Mouse (Mus musculus): ENCODE results near the gene Otulinl. TPM values are rescaled to one million over a fixed set of nuclear protein-coding genes. Genes with fewer than 3 reads are reported as not detected.

Otulinl gene
- polyA plus RNA-seq, 1 experiment from 2014 or later: 26.5 TPM

DNA sequence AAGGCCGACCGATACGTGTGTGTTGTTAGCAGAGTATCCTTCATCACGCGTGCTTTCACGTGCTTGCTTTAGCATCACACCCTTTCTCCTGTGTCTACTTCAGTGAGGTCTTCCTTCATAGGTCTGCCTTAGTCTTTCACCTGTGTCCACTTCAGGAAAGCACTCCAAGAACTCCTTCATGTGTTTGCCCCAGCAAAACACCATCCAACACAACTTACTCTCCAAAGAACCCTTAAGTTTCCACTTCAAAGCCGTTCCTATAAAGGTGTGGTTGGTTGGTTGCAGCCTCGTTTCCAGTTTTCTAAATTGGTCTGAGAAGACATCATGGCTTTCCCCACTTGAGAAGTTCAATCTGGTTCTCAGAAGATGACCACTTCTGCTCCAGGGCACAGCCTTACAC lies 34.7 kb downstream of the Otulinl start:
- H3K27me3 ChIP-seq: no peaks in the 10 kb centered on the region
- H3K9ac ChIP-seq: no peak overlapping the region
- H3K4me1 ChIP-seq: no peaks in the 10 kb centered on the region
- no peaks in the 10 kb centered on the region for H3K36me3 ChIP-seq
- no peaks in the 10 kb centered on the region for H3K9me3 ChIP-seq (replicated peaks)
- no peak overlapping the region for H3K4me2 ChIP-seq
- no peak overlapping the region for H3K4me3 ChIP-seq (replicated peaks)
- no peak for ATAC-seq (replicated peaks; ENCODE audit: low FRiP score)
- no peak overlapping the region for H3K27ac ChIP-seq
- WGBS: 90% methylated on average over 8 of the region's 8 CpGs

GRCm38 (mm10) chr15:27645250-27645649 lies 36.1 kb downstream of the Otulinl start:
- no peak overlapping the region for H3K9ac ChIP-seq
- H3K27me3 ChIP-seq: no peaks in the 10 kb centered on the region
- no peak overlapping the region for H3K4me3 ChIP-seq (replicated peaks)
- H3K4me1 ChIP-seq: no peaks in the 10 kb centered on the region
- no peaks in the 10 kb centered on the region for H3K9me3 ChIP-seq (replicated peaks)
- WGBS: 86% methylated on average over 3 of the region's 3 CpGs
- H3K4me2 ChIP-seq: no peak overlapping the region
- no peak for ATAC-seq (replicated peaks; ENCODE audit: low FRiP score)
- no peak overlapping the region for H3K27ac ChIP-seq
- no peaks in the 10 kb centered on the region for H3K36me3 ChIP-seq

DNA sequence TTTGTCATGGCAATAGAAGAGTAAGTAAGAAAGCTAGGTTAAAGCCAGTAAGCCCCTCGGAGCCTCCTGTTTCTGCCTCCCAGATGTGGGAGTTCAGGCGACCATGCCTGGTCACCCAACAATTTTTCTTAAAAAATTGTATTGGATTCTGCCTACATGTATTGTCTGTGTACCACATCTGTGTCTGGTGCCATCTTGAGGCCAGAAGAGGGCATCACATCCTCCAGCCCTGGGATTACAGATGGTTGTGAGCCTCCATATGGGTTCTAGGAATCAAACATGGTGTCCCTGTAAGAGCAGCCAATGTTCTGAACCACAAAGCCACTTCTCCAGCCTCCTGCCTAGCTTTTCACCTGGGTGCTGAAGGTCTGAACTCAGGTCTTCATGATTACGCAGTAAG lies 38.5 kb downstream of the Otulinl start:
- no peak overlapping the region for H3K4me2 ChIP-seq
- no peak for ATAC-seq (replicated peaks; ENCODE audit: low FRiP score)
- H3K9me3 ChIP-seq (replicated peaks): no peaks in the 10 kb centered on the region
- H3K4me1 ChIP-seq: no peaks in the 10 kb centered on the region
- no peaks in the 10 kb centered on the region for H3K36me3 ChIP-seq
- H3K4me3 ChIP-seq (replicated peaks): no peak overlapping the region
- no peak overlapping the region for H3K9ac ChIP-seq
- H3K27ac ChIP-seq: no peak overlapping the region
- WGBS: 82% methylated on average over 3 of the region's 3 CpGs
- no peaks in the 10 kb centered on the region for H3K27me3 ChIP-seq

GRCm38 (mm10) chr15:27641171-27641570 lies 40.2 kb downstream of the Otulinl start:
- Histone ChIP-seq H3K27ac (no peak overlapping the region), H3K4me3 (replicated peaks) (no peak overlapping the region), H3K36me3 (no peaks in the 10 kb centered on the region), H3K9ac (no peak overlapping the region), H3K27me3 (no peaks in the 10 kb centered on the region), H3K4me1 (no peaks in the 10 kb centered on the region), H3K9me3 (replicated peaks) (no peaks in the 10 kb centered on the region), H3K4me2 (no peak overlapping the region)
- 61% methylated on average over 12 of the region's 12 CpGs for WGBS
- no peak for ATAC-seq (replicated peaks; ENCODE audit: low FRiP score)

DNA sequence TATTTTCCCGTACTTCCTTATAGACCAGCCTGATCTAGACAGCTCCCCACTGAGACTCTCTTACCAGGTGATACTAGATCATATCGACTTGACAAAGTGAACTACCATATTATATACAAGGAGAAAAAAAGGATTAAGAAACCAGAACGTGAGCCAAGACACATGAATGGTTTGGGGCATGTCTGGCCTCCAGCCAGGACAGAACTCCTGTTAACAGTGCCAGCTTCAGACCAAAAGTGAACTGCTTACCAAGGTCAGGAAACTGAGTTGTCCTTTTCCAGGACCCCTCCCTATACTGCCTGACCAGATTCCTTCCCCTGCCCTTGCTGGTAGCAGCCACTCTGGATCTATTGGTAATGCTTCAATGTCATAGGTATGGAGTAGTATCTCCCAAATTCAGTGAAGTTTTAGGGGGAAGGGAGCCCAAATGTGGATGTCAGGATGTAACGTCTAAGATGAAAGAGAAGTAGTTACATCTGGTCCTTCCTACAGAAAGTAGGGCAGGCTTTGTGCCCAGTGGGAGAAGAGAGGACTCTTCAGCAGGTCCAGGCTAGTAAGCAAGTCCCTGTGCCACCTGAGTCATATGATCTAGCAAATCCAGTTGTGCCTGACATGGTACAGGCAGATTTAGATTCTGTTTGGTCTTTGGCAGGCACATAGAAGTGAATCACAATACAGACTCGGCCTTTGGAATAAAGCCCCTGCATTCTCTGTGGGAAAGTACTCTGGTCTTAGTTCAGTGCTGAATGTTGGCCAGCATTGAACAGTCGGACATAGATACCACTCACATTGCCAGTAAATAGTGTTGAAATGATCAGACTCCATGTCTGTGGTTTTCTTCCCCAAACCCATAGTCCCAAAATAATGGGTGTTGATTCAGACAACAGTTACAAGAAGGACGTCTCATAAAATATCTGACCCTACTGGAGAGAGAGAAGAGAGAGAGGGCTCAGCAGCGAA lies 47.2 kb downstream of the Otulinl start:
- Histone ChIP-seq H3K4me2 (no peak overlapping the region), H3K27ac (no peak overlapping the region), H3K4me3 (replicated peaks) (no peak overlapping the region), H3K36me3 (no peaks in the 10 kb centered on the region), H3K9ac (no peak overlapping the region), H3K4me1 (peaks cover 14% of the 10 kb centered on the region), H3K27me3 (no peaks in the 10 kb centered on the region), H3K9me3 (replicated peaks) (no peaks in the 10 kb centered on the region)
- no peak for ATAC-seq (replicated peaks; ENCODE audit: low FRiP score)
- WGBS: 81% methylated on average over 8 of the region's 8 CpGs

- Histone ChIP-seq H3K9ac (peak within 1 kb of the TSS; percentile 87), H3K4me1 (peaks cover 26% of the 10 kb centered on the region), H3K4me3 (replicated peaks) (peak within 1 kb of the TSS; percentile 97), H3K36me3 (0 out of 2 replicates have a peak, but pooled peaks cover 4% of the 10 kb centered on the region), H3K9me3 (replicated peaks) (no peaks in the 10 kb centered on the region), H3K27me3 (no peaks in the 10 kb centered on the region), H3K27ac (peak within 1 kb of the TSS; percentile 75), H3K4me2 (peak within 1 kb of the TSS; percentile 91)
- ATAC-seq (replicated peaks; ENCODE audit: low FRiP score): peak; percentile 99
- 6% methylated on average over 55 of the region's 56 CpGs for WGBS
These were observed 50.6 kb downstream of the Otulinl start, which contains the start of gene Otulin for GRCm38 (mm10) chr15:27630601-27631383. Gene Otulin (minus strand): TSS chr15:27630693.

- Histone ChIP-seq H3K27me3 (no peaks in the 10 kb centered on the region), H3K4me3 (replicated peaks) (peak overlapping the region; percentile 97), H3K27ac (peak overlapping the region; percentile 75), H3K9ac (peak overlapping the region; percentile 87), H3K9me3 (replicated peaks) (no peaks in the 10 kb centered on the region), H3K4me2 (peak overlapping the region; percentile 91), H3K4me1 (peaks cover 26% of the 10 kb centered on the region), H3K36me3 (0 out of 2 replicates have a peak, but pooled peaks cover 9% of the 10 kb centered on the region)
- ATAC-seq (replicated peaks; ENCODE audit: low FRiP score): peak; percentile 74
- WGBS: 2% methylated on average over 40 of the region's 53 CpGs
These were observed 51.4 kb downstream of the Otulinl start for GRCm38 (mm10) chr15:27629800-27630600.

DNA sequence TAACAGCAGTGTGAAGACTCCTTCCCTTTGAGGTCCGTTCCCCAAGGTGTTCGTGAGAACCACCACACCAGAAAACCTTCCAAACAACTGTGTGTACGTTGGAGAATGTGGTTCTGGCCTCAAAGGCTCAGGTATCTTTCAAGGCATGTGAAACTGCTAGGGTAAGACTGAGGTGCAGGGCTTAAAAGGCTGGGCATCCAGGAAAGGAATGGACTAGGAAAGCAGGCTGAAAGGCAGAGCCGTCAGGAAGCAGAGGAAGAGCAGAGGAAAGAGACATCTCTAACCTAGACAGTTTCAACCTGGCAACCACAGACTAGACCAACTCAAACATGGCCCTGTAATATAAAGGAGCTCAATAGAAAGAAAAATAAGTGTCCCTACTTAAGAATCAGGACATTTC lies 52.3 kb downstream of the Otulinl start:
- Histone ChIP-seq H3K4me2 (peak overlapping the region; percentile 91), H3K4me1 (peaks cover 26% of the 10 kb centered on the region), H3K27ac (no peak overlapping the region), H3K9me3 (replicated peaks) (no peaks in the 10 kb centered on the region), H3K27me3 (no peaks in the 10 kb centered on the region), H3K9ac (no peak overlapping the region), H3K4me3 (replicated peaks) (peak overlapping the region; percentile 97), H3K36me3 (0 out of 2 replicates have a peak, but pooled peaks cover 9% of the 10 kb centered on the region)
- WGBS: 80% methylated on average over 4 of the region's 4 CpGs
- ATAC-seq (replicated peaks; ENCODE audit: low FRiP score): no peak

GRCm38 (mm10) chr15:27627794-27628193 lies 53.6 kb downstream of the Otulinl start:
- WGBS: 94% methylated on average over 9 of the region's 9 CpGs
- H3K4me1 ChIP-seq: peaks cover 26% of the 10 kb centered on the region
- H3K4me2 ChIP-seq: no peak overlapping the region
- no peaks in the 10 kb centered on the region for H3K27me3 ChIP-seq
- ATAC-seq (replicated peaks; ENCODE audit: low FRiP score): no peak
- H3K27ac ChIP-seq: no peak overlapping the region
- H3K36me3 ChIP-seq: peaks cover 15% of the 10 kb centered on the region; the same call in 1 of the 2 replicates
- no peak overlapping the region for H3K9ac ChIP-seq
- no peaks in the 10 kb centered on the region for H3K9me3 ChIP-seq (replicated peaks)
- no peak overlapping the region for H3K4me3 ChIP-seq (replicated peaks)

GRCm38 (mm10) chr15:27626314-27626713 lies 55.1 kb downstream of the Otulinl start:
- peaks cover 25% of the 10 kb centered on the region for H3K4me1 ChIP-seq
- H3K36me3 ChIP-seq: peaks cover 20% of the 10 kb centered on the region
- no peak overlapping the region; the same call in 1 of the 2 replicates for H3K27ac ChIP-seq
- H3K4me2 ChIP-seq: no peak overlapping the region
- ATAC-seq (replicated peaks; ENCODE audit: low FRiP score): no peak
- WGBS: 74% methylated on average over 1 of the region's 1 CpGs
- H3K4me3 ChIP-seq (replicated peaks): no peak overlapping the region
- H3K27me3 ChIP-seq: no peaks in the 10 kb centered on the region
- no peak overlapping the region for H3K9ac ChIP-seq
- H3K9me3 ChIP-seq (replicated peaks): no peaks in the 10 kb centered on the region

DNA sequence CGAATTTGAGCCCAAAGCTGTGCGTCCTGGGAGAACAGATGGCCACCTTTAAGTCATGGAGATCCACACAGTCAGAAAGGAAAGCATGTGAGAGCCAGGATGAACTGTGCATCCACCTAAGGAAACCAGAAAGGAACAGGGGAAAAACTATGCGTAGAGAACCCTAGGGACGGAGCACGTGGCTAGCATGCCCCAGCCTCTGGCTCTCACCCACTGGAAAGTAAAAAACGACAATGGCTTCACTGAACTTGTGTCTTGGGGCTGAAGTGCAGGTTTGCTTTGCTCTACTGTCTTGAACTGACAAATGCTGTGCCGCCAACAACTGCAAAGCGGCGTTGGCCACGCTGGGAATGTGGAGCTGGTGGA lies 55.5 kb downstream of the Otulinl start:
- H3K9ac ChIP-seq: no peak overlapping the region
- H3K27ac ChIP-seq: no peak overlapping the region; the same call in 1 of the 2 replicates
- peaks cover 24% of the 10 kb centered on the region for H3K36me3 ChIP-seq
- H3K4me3 ChIP-seq (replicated peaks): no peak overlapping the region
- no peak overlapping the region for H3K4me2 ChIP-seq
- ATAC-seq (replicated peaks; ENCODE audit: low FRiP score): no peak
- H3K27me3 ChIP-seq: no peaks in the 10 kb centered on the region
- H3K9me3 ChIP-seq (replicated peaks): no peaks in the 10 kb centered on the region
- peaks cover 21% of the 10 kb centered on the region for H3K4me1 ChIP-seq
- WGBS: 90% methylated on average over 10 of the region's 10 CpGs
